Mouse (Mus musculus): ENCODE measurements around the gene Zgpat.

DNA sequence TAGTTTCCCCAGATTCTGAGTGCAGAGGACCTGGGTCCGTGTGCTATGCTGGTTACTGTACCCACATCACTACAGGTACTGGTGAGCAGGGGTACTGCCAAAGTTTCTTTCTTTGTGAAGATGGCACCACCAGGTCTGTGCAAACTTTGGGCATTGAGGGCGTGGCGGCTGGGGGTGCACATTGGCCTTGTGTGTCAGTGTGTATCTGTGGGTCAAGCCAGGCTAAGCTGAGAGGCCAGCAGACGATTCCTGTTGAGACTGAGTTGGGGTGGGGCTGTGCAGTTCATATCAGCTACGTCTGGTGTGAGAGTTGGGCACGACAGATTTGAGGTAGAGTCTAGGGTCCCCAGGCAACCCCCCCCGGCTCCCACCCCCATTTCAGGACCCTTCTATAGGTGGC, 19.7 kb downstream of the Zgpat start:
- TF ChIP-seq POLR2A (IDR thresholded peaks at IDR 0.05; ENCODE audit: low read depth, low read length) (no peak), CTCF (IDR thresholded peaks at IDR 0.05; ENCODE audit: extremely low read depth, insufficient read length, insufficient replicate concordance, low read depth, low read length) (no peak)

Measured in small intestine, adult 2 months (tissue).